Mouse (Mus musculus): Measurements from ENCODE around the gene C1s2.
"Not testable (repeated sequence)": the region's sequence is repeated elsewhere in the genome, so short reads cannot be mapped to it uniquely, and the experiment has no call there.

Gene C1s2

GRCm38 (mm10) chr6:124636858-124637460, 1.1 kb upstream of the C1s2 start:
- DNase-seq (ENCODE audit: low read depth) = not testable (repeated sequence)

GRCm38 (mm10) chr6:124630763-124631162, 5.1 kb downstream of the C1s2 start:
- no peak for DNase-seq (ENCODE audit: low read depth)

GRCm38 (mm10) chr6:124626184-124626583, 9.7 kb downstream of the C1s2 start:
- DNase-seq (ENCODE audit: low read depth) = not testable (repeated sequence)

GRCm38 (mm10) chr6:124625612-124626011, 10.3 kb downstream of the C1s2 start:
- DNase-seq (ENCODE audit: low read depth) = no peak

- no peak for DNase-seq (ENCODE audit: low read depth)
Observed at GRCm38 (mm10) chr6:124602031-124602430, 33.9 kb downstream of the C1s2 start.

GRCm38 (mm10) chr6:124593121-124593520, 42.8 kb downstream of the C1s2 start:
- no peak for DNase-seq (ENCODE audit: low read depth)

- no peak for DNase-seq (ENCODE audit: low read depth)
Observed at GRCm38 (mm10) chr6:124592186-124592700, 43.6 kb downstream of the C1s2 start.

- no peak for DNase-seq (ENCODE audit: low read depth)
Observed at GRCm38 (mm10) chr6:124588771-124589170, 47.1 kb downstream of the C1s2 start.

- no peak for DNase-seq (ENCODE audit: low read depth)
Observed at GRCm38 (mm10) chr6:124586266-124586665, 49.6 kb downstream of the C1s2 start.

GRCm38 (mm10) chr6:124585761-124586160, 50.1 kb downstream of the C1s2 start:
- no peak for DNase-seq (ENCODE audit: low read depth)

- no peak for DNase-seq (ENCODE audit: low read depth)
Observed at GRCm38 (mm10) chr6:124584935-124585334, 51.0 kb downstream of the C1s2 start.

- DNase-seq (ENCODE audit: low read depth) = no peak
Observed at GRCm38 (mm10) chr6:124582231-124582630, 53.7 kb downstream of the C1s2 start.

- DNase-seq (ENCODE audit: low read depth) = not testable (repeated sequence)
Observed at GRCm38 (mm10) chr6:124580155-124580554, 55.7 kb downstream of the C1s2 start.

GRCm38 (mm10) chr6:124575155-124575678, 60.7 kb downstream of the C1s2 start:
- DNase-seq (ENCODE audit: low read depth) = not testable (repeated sequence)

All from naive thymus-derived CD4-positive, alpha-beta T cell, adult 2 months (primary cell).